Mouse (Mus musculus) lung, embryonic 14.5 days (tissue): ENCODE data around the gene Plppr3. TPM values are rescaled to one million over a fixed set of nuclear protein-coding genes. Genes with fewer than 3 reads are reported as not detected.
A peak's percentile ranks its signal among the peaks of the same experiment; 100 is the strongest.

Experiments used
- ATAC-seq: fragments of 200-750 bp; cut with Nextera tagmentation; 2 replicates; pipeline ENCODE4 v1.8.0; 2017; ENCODE audit warnings: mild to moderate bottlenecking, moderate TSS enrichment, moderate library complexity; ENCODE audit not compliant: insufficient read depth
- DNase-seq: peaks from one replicate; pipeline ENCODE4 v3.0.0-alpha.2; 2015
- H3K27ac ChIP-seq: fragments of 300-500 bp; sonication (generic); 2 replicates; pipeline ENCODE4 v1.5.1; 2014; ENCODE audit warnings: low read depth, mild to moderate bottlenecking, moderate library complexity
- H3K27me3 ChIP-seq: fragments of 300-500 bp; sonication (generic); 2 replicates; pipeline ENCODE4 v1.6.1; 2014; ENCODE audit warnings: low read length, control low read depth; ENCODE audit not compliant: insufficient read depth
- H3K36me3 ChIP-seq: fragments of 300-500 bp; sonication (generic); 2 replicates; pipeline ENCODE4 v1.6.1; 2014; ENCODE audit warnings: control low read depth; ENCODE audit not compliant: insufficient read depth
- H3K4me1 ChIP-seq: fragments of 300-500 bp; sonication (generic); 2 replicates; pipeline ENCODE4 v1.6.1; 2014; ENCODE audit warnings: antibody characterized with exemption, control low read depth; ENCODE audit not compliant: insufficient read depth
- H3K4me2 ChIP-seq: fragments of 300-500 bp; sonication (generic); 2 replicates; pipeline ENCODE4 v1.6.1; 2014; ENCODE audit warnings: mild to moderate bottlenecking
- H3K4me3 ChIP-seq: fragments of 300-500 bp; sonication (generic); 2 replicates; pipeline ENCODE4 v1.5.1; 2014; ENCODE audit warnings: low read depth, low read length
- H3K9ac ChIP-seq: fragments of 300-500 bp; sonication (generic); 2 replicates; pipeline ENCODE4 v1.6.1; 2014
- H3K9me3 ChIP-seq: fragments of 300-500 bp; sonication (generic); 2 replicates; pipeline ENCODE4 v1.6.1; 2016; ENCODE audit warnings: low read depth, low read length, control low read depth
- CTCF ChIP-seq: IDR thresholded peaks from 2 replicates; pipeline ENCODE4 v1.5.1; 2016; ENCODE audit warnings: antibody characterized with exemption, low read depth
- WGBS: fragments of 180-500 bp; shearing (Covaris S2); extraction: QIAGEN DNeasy Blood & Tissue Kit; methylation state at CpG from one replicate; pipeline ENCODE4 v1.1.7; 2014; 5-methylcytosine and 5-hydroxymethylcytosine counted together
- polyA plus RNA-seq: library from polyadenylated mRNA; unstranded; fragments of >200 nt; fragmentation: Nextera tagmentation; extraction: Ambion mirVana; gene quantifications from 2 replicates; pipeline ENCODE4 v1.2.1, GENCODE M21; 2014

Plppr3 gene
- polyA plus RNA-seq, 1 experiment from 2014 or later = 37.4 TPM

- Histone ChIP-seq H3K4me2 (no peak overlapping the region), H3K9ac (no peak overlapping the region), H3K4me3 (no peak overlapping the region), H3K4me1 (no peaks in the 10 kb centered on the region), H3K27me3 (no peaks in the 10 kb centered on the region), H3K36me3 (peaks cover 44% of the 10 kb centered on the region), H3K9me3 (no peaks in the 10 kb centered on the region), H3K27ac (no peak overlapping the region)
- WGBS = 74% methylated on average over 8 of the region's 8 CpGs
- TF ChIP-seq CTCF = no peak
- ATAC-seq (no peak), DNase-seq (no peak)
Measured at GRCm38 (mm10) chr10:79820277-79820676, 54.2 kb downstream of the Plppr3 start.

DNA sequence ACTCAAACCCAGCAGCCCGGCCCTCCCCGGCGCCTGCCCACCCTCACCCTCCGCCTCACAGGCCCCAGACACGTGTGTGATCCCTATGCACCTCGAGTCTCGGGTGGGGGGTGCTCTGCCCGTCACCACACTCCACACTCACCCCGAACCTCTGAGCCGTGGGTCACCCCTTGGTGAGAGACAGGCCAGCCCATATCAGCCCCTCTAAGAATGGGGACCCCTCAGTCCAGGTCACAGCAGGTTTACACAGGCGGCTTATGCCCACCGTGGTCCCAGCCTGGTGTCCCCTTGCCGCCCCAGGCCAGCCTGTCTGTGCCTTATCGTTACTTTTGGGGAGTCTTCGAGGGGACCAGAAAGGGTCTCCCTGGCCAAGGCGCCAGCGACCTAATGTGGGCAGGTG lies 54.8 kb downstream of the Plppr3 start:
- H3K36me3 ChIP-seq = peaks cover 49% of the 10 kb centered on the region
- 88% methylated on average over 17 of the region's 17 CpGs for WGBS

GRCm38 (mm10) chr10:79818225-79818624 lies 56.2 kb downstream of the Plppr3 start:
- Histone ChIP-seq H3K4me1 (no peaks in the 10 kb centered on the region), H3K36me3 (peaks cover 49% of the 10 kb centered on the region)

More for the DNA sequence above, 54.8 kb downstream of the Plppr3 start:
- H3K4me1 ChIP-seq = no peaks in the 10 kb centered on the region
- H3K9ac ChIP-seq = no peak overlapping the region
- no peak overlapping the region for H3K27ac ChIP-seq
- H3K9me3 ChIP-seq = no peaks in the 10 kb centered on the region
- no peaks in the 10 kb centered on the region for H3K27me3 ChIP-seq
- no peak overlapping the region for H3K4me3 ChIP-seq
- no peak for DNase-seq
- no peak overlapping the region for H3K4me2 ChIP-seq
- ATAC-seq = no peak
- no peak for TF ChIP-seq CTCF

DNA sequence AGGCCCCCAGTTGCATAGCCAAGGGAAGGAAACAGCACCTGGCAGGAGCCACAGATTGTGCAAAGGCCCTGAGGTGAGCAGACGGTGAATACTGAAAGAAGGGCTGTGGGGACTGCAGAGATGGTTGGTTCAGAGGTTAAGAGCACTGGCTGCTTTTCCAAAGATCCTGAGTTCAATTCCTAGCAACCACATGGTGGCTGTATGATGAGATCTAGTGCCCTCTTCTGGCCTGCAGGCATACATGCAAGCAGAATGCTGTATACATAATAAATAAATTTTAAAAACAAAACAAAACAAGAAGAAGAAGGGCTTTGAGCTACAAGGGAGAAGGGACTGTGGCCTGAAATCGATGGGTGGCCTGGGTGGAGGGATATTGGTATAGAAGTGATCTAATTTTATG lies 57.3 kb downstream of the Plppr3 start:
- no peak overlapping the region for H3K27ac ChIP-seq

More at GRCm38 (mm10) chr10:79818225-79818624, 56.2 kb downstream of the Plppr3 start:
- Histone ChIP-seq H3K4me2 (no peak overlapping the region), H3K9ac (no peak overlapping the region), H3K27me3 (no peaks in the 10 kb centered on the region), H3K27ac (no peak overlapping the region), H3K9me3 (no peaks in the 10 kb centered on the region), H3K4me3 (no peak overlapping the region)
- DNase-seq (no peak), ATAC-seq (no peak)
- no peak for TF ChIP-seq CTCF
- 65% methylated on average over 4 of the region's 4 CpGs for WGBS

DNA sequence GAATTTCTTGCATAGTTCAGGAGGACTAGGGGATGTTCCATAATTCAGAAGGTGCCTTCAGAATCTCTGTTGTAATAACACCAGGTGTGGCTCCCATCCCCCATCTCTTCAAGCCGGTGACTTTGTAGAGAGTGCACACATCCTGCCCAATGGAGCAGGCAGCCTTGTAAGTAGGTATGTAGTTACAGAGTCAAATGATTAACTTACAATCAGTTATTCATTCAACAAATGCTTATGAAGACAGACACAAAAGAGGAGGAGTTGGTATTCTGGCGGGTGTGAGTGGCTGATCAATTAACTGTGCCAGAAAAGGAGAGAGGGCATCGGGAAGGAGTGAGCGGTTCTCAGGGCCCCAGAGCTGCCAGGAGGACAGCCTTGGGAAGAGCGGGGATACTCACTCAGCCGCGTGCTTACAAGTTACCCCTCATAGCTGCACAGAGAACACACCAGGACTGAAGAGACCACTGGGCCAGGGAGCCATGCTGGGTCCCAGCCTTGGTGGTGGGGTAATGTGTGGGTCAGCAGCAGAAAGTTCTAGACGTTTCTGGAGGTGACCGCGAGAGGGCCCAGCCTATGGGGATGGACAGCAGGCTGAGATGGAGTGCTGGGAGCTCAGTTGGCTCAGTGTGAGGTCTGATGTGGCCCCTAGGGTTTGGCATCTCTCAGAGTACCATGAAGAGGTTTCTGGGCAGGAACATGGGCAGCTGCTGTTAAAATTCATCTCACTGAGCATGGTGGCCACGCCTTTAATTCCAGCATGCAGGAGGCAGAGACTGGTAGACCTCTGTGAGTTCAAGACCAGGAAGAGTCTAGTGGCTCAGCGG lies 58.6 kb downstream of the Plppr3 start:
- ATAC-seq = no peak
- 84% methylated on average over 12 of the region's 12 CpGs for WGBS
- Histone ChIP-seq H3K9me3 (no peaks in the 10 kb centered on the region), H3K4me3 (no peak overlapping the region), H3K27me3 (no peaks in the 10 kb centered on the region), H3K9ac (no peak overlapping the region), H3K36me3 (peaks cover 61% of the 10 kb centered on the region), H3K4me1 (no peaks in the 10 kb centered on the region), H3K27ac (no peak overlapping the region), H3K4me2 (no peak overlapping the region)
- DNase-seq = no peak
- TF ChIP-seq CTCF = no peak

More for the DNA sequence above, 57.3 kb downstream of the Plppr3 start:
- no peak for DNase-seq
- TF ChIP-seq CTCF = peak; percentile 53
- no peak for ATAC-seq
- H3K36me3 ChIP-seq = peaks cover 53% of the 10 kb centered on the region
- no peak overlapping the region for H3K9ac ChIP-seq
- no peak overlapping the region for H3K4me3 ChIP-seq
- H3K27me3 ChIP-seq = no peaks in the 10 kb centered on the region
- H3K9me3 ChIP-seq = no peaks in the 10 kb centered on the region
- H3K4me1 ChIP-seq = no peaks in the 10 kb centered on the region
- H3K4me2 ChIP-seq = no peak overlapping the region
- 72% methylated on average over 2 of the region's 2 CpGs for WGBS

DNA sequence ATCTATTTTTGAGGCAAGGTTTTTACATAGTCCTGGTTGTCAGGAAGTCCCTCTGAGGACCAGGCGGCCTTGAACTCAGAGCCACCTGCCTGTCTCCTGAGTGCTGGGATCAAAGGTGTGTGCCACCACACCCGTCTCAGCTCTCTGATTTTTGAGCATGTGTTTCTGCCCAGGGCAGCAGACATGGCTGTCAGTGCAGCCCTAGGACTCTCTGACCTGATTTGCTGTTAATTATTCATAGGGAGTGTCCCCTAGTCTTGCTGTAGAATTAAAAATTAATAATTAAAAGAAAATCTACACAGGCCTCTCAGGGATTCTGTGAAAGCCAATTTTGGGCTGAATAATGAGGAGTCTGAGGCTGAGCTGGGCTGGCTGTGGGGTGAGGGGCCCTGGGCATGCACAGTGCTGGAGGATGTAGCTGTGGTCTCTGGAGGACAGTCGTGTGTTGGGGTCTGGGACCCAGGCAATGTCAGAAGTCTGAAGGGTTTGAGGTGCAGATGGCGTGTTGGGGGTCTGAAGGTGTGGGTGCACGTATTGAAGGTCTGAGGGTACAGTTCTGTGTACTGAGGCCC lies 60.1 kb downstream of the Plppr3 start:
- Histone ChIP-seq H3K36me3 (peaks cover 54% of the 10 kb centered on the region), H3K4me3 (no peak overlapping the region), H3K27ac (no peak overlapping the region), H3K4me1 (no peaks in the 10 kb centered on the region), H3K4me2 (no peak overlapping the region), H3K27me3 (no peaks in the 10 kb centered on the region), H3K9me3 (no peaks in the 10 kb centered on the region), H3K9ac (no peak overlapping the region)
- ATAC-seq (no peak), DNase-seq (no peak)
- no peak for TF ChIP-seq CTCF
- 82% methylated on average over 5 of the region's 5 CpGs for WGBS
